Mouse (Mus musculus): ENCODE measurements around the gene Rag2. TPM values are rescaled to one million over a fixed set of nuclear protein-coding genes. Genes with fewer than 3 reads are reported as not detected.
A peak's percentile ranks its signal among the peaks of the same experiment; 100 is the strongest.

Rag2 gene
- polyA plus RNA-seq, 1 experiment from 2014 or later = 0.22 TPM

- H3K4me2 ChIP-seq (replicated peaks) = no peak overlapping the region
- H3K9ac ChIP-seq = no peak overlapping the region
- peak; percentile 72 for ATAC-seq (ENCODE audit: low FRiP score)
- H3K4me3 ChIP-seq = no peak overlapping the region
- H3K9me3 ChIP-seq (replicated peaks) = no peaks in the 10 kb centered on the region
- no peaks in the 10 kb centered on the region for H3K27me3 ChIP-seq
- peaks cover 9% of the 10 kb centered on the region for H3K4me1 ChIP-seq
- H3K36me3 ChIP-seq = no peaks in the 10 kb centered on the region
- WGBS = 45% methylated on average over 7 of the region's 7 CpGs
- peak overlapping the region; percentile 18 for H3K27ac ChIP-seq
These were observed 14.7 kb downstream of the Rag2 start for GRCm38 (mm10) chr2:101638979-101639839.

GRCm38 (mm10) chr2:101639840-101640350, 15.4 kb downstream of the Rag2 start:
- Histone ChIP-seq H3K27me3 (no peaks in the 10 kb centered on the region), H3K4me2 (replicated peaks) (no peak overlapping the region), H3K36me3 (no peaks in the 10 kb centered on the region), H3K9me3 (replicated peaks) (no peaks in the 10 kb centered on the region), H3K27ac (peak overlapping the region; percentile 18; the same call in 1 of the 2 replicates), H3K4me3 (no peak overlapping the region), H3K4me1 (peaks cover 9% of the 10 kb centered on the region), H3K9ac (no peak overlapping the region)
- ATAC-seq (ENCODE audit: low FRiP score) = no peak
- 85% methylated on average over 3 of the region's 3 CpGs for WGBS

GRCm38 (mm10) chr2:101645841-101646240, 21.3 kb downstream of the Rag2 start:
- 87% methylated on average over 1 of the region's 1 CpGs for WGBS
- Histone ChIP-seq H3K4me1 (peaks cover 9% of the 10 kb centered on the region), H3K27me3 (no peaks in the 10 kb centered on the region), H3K9me3 (replicated peaks) (no peaks in the 10 kb centered on the region), H3K4me2 (replicated peaks) (no peak overlapping the region), H3K36me3 (no peaks in the 10 kb centered on the region), H3K4me3 (no peak overlapping the region), H3K27ac (no peak overlapping the region), H3K9ac (no peak overlapping the region)
- no peak for ATAC-seq (ENCODE audit: low FRiP score)

GRCm38 (mm10) chr2:101648361-101648760, 23.8 kb downstream of the Rag2 start:
- ATAC-seq (ENCODE audit: low FRiP score) = no peak
- Histone ChIP-seq H3K27ac (no peak overlapping the region), H3K36me3 (no peaks in the 10 kb centered on the region), H3K4me2 (replicated peaks) (no peak overlapping the region), H3K4me1 (peaks cover 13% of the 10 kb centered on the region), H3K4me3 (no peak overlapping the region), H3K9me3 (replicated peaks) (no peaks in the 10 kb centered on the region), H3K27me3 (no peaks in the 10 kb centered on the region), H3K9ac (no peak overlapping the region)
- WGBS = 48% methylated on average over 2 of the region's 2 CpGs

- no peaks in the 10 kb centered on the region for H3K36me3 ChIP-seq
- H3K4me1 ChIP-seq = peaks cover 13% of the 10 kb centered on the region
- 43% methylated on average over 8 of the region's 8 CpGs for WGBS
- H3K4me2 ChIP-seq (replicated peaks) = 0 out of 2 replicates have a peak within 1 kb of the TSS, but pooled peaks have one; percentile 11
- H3K27ac ChIP-seq = no peak within 1 kb of the TSS; the same call in 1 of the 2 replicates
- 0 out of 2 replicates have a peak, but pooled peaks have one; percentile 31 for ATAC-seq (ENCODE audit: low FRiP score)
- H3K9ac ChIP-seq = no peak within 1 kb of the TSS
- no peaks in the 10 kb centered on the region for H3K9me3 ChIP-seq (replicated peaks)
- no peak within 1 kb of the TSS for H3K4me3 ChIP-seq
- no peaks in the 10 kb centered on the region for H3K27me3 ChIP-seq
These were observed 24.7 kb downstream of the Rag2 start, which contains the start of the genes Rag1 and B230118H07Rik for GRCm38 (mm10) chr2:101649114-101649671. Gene Rag1 (minus strand): TSS chr2:101649501. Gene B230118H07Rik (minus strand): TSS chr2:101649532.

GRCm38 (mm10) chr2:101650446-101650845, 25.9 kb downstream of the Rag2 start:
- H3K4me3 ChIP-seq = no peak overlapping the region
- WGBS = 44% methylated on average over 1 of the region's 1 CpGs
- no peaks in the 10 kb centered on the region for H3K27me3 ChIP-seq
- H3K4me2 ChIP-seq (replicated peaks) = no peak overlapping the region
- no peaks in the 10 kb centered on the region for H3K9me3 ChIP-seq (replicated peaks)
- no peak overlapping the region for H3K27ac ChIP-seq
- H3K9ac ChIP-seq = no peak overlapping the region
- no peaks in the 10 kb centered on the region for H3K36me3 ChIP-seq
- H3K4me1 ChIP-seq = peaks cover 13% of the 10 kb centered on the region
- no peak for ATAC-seq (ENCODE audit: low FRiP score)

GRCm38 (mm10) chr2:101652204-101652920, 27.8 kb downstream of the Rag2 start:
- WGBS = 31% methylated on average over 14 of the region's 14 CpGs
- peak; percentile 69 for ATAC-seq (ENCODE audit: low FRiP score)
- H3K4me3 ChIP-seq = peak overlapping the region; percentile 19
- H3K4me1 ChIP-seq = peaks cover 13% of the 10 kb centered on the region
- H3K4me2 ChIP-seq (replicated peaks) = peak overlapping the region; percentile 57
- peaks cover 3% of the 10 kb centered on the region; the same call in 1 of the 2 replicates for H3K27me3 ChIP-seq
- H3K9me3 ChIP-seq (replicated peaks) = no peaks in the 10 kb centered on the region
- no peak overlapping the region for H3K27ac ChIP-seq
- 0 out of 2 replicates have a peak overlapping the region, but pooled peaks have one; percentile 13 for H3K9ac ChIP-seq
- H3K36me3 ChIP-seq = no peaks in the 10 kb centered on the region

GRCm38 (mm10) chr2:101652921-101653597, 28.5 kb downstream of the Rag2 start:
- peak overlapping the region; percentile 19 for H3K4me3 ChIP-seq
- peak overlapping the region; percentile 57 for H3K4me2 ChIP-seq (replicated peaks)
- 0 out of 2 replicates have a peak overlapping the region, but pooled peaks have one; percentile 13 for H3K9ac ChIP-seq
- H3K9me3 ChIP-seq (replicated peaks) = no peaks in the 10 kb centered on the region
- 19% methylated on average over 14 of the region's 14 CpGs for WGBS
- ATAC-seq (ENCODE audit: low FRiP score) = peak; percentile 64
- H3K36me3 ChIP-seq = no peaks in the 10 kb centered on the region
- H3K27ac ChIP-seq = no peak overlapping the region
- peaks cover 3% of the 10 kb centered on the region; the same call in 1 of the 2 replicates for H3K27me3 ChIP-seq
- peaks cover 13% of the 10 kb centered on the region for H3K4me1 ChIP-seq

GRCm38 (mm10) chr2:101660536-101660935, 36.0 kb downstream of the Rag2 start:
- H3K4me1 ChIP-seq = no peaks in the 10 kb centered on the region
- no peak for ATAC-seq (ENCODE audit: low FRiP score)
- H3K4me2 ChIP-seq (replicated peaks) = no peak overlapping the region
- peaks cover 3% of the 10 kb centered on the region; the same call in 1 of the 2 replicates for H3K27me3 ChIP-seq
- no peaks in the 10 kb centered on the region for H3K36me3 ChIP-seq
- H3K4me3 ChIP-seq = no peak overlapping the region
- no peaks in the 10 kb centered on the region for H3K9me3 ChIP-seq (replicated peaks)
- H3K27ac ChIP-seq = no peak overlapping the region
- 80% methylated on average over 2 of the region's 2 CpGs for WGBS
- no peak overlapping the region for H3K9ac ChIP-seq

- peak; percentile 94 for ATAC-seq (ENCODE audit: low FRiP score)
- Histone ChIP-seq H3K4me2 (replicated peaks) (no peak overlapping the region), H3K4me1 (0 out of 2 replicates have a peak, but pooled peaks cover 2% of the 10 kb centered on the region), H3K27ac (0 out of 2 replicates have a peak overlapping the region, but pooled peaks have one; percentile 18), H3K27me3 (no peaks in the 10 kb centered on the region), H3K36me3 (no peaks in the 10 kb centered on the region), H3K4me3 (no peak overlapping the region), H3K9ac (no peak overlapping the region), H3K9me3 (replicated peaks) (no peaks in the 10 kb centered on the region)
- WGBS = 22% methylated on average over 9 of the region's 9 CpGs
These were observed 40.7 kb downstream of the Rag2 start for GRCm38 (mm10) chr2:101665058-101665702.

GRCm38 (mm10) chr2:101665703-101666092, 41.2 kb downstream of the Rag2 start:
- Histone ChIP-seq H3K9ac (no peak overlapping the region), H3K27me3 (no peaks in the 10 kb centered on the region), H3K9me3 (replicated peaks) (no peaks in the 10 kb centered on the region), H3K4me1 (0 out of 2 replicates have a peak, but pooled peaks cover 2% of the 10 kb centered on the region), H3K27ac (0 out of 2 replicates have a peak overlapping the region, but pooled peaks have one; percentile 18), H3K36me3 (no peaks in the 10 kb centered on the region), H3K4me3 (no peak overlapping the region), H3K4me2 (replicated peaks) (no peak overlapping the region)
- 0 out of 2 replicates have a peak, but pooled peaks have one; percentile 36 for ATAC-seq (ENCODE audit: low FRiP score)
- 73% methylated on average over 3 of the region's 3 CpGs for WGBS

Data from hindbrain, embryonic 12.5 days (tissue).